ENCODE assay signal across 35 mouse cellular contexts in the genomic region with DNA sequence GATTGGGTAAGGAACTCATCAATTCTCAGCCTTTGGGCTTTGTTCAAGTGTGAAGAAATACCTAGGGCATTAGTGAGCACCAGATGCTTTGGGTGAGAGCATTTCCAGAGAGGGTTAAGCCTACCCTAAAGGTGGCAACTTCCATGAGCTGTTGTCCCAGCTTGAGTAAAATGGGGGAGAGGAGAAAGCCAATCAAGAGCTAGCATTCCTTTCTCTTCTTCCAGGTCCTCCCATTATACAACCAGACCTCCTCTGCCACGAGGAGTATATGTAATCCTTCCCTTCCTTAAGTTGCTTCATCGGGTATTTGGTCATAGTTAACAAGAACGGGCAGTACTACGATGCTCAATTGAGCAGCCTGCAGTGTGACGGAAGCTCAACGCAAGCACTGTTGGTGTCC.
"Had no signal": no experiment of that assay in that cellular context is flagged by ENCODE, and none has a peak within 500 bp of the region (broad histone marks: within the 10 kb centered on the region; RNA-seq: fewer than 3 reads in every experiment).

No protein-coding gene starts in this region.

- H3K27me3 ChIP-seq: heart, embryonic 12.5 days; heart, embryonic 13.5 days; heart, embryonic 15.5 days; hindbrain, embryonic 15.5 days; intestine, embryonic 15.5 days; kidney, embryonic 15.5 days had no signal

- H3K4me3 ChIP-seq: heart, embryonic 10.5 days; heart, embryonic 12.5 days; heart, embryonic 13.5 days; heart, embryonic 15.5 days; hindbrain, embryonic 10.5 days; hindbrain, embryonic 12.5 days; hindbrain, embryonic 13.5 days; hindbrain, embryonic 15.5 days; intestine, embryonic 15.5 days; kidney, embryonic 15.5 days; layer of hippocampus, adult 2 months had no signal

- ATAC-seq: hindbrain, embryonic 16.5 days; hindbrain, postnatal 0 days; inflammation-experienced regulatory T-cells, adult 6 months; intestine, embryonic 15.5 days; intestine, embryonic 16.5 days; intestine, postnatal 0 days had no signal

- H3K9ac ChIP-seq: heart, embryonic 12.5 days; heart, embryonic 13.5 days; heart, embryonic 15.5 days; hindbrain, embryonic 12.5 days; hindbrain, embryonic 13.5 days; hindbrain, embryonic 14.5 days; hindbrain, embryonic 15.5 days; intestine, embryonic 15.5 days; kidney, embryonic 15.5 days had no signal

- H3K9me3 ChIP-seq: heart, embryonic 10.5 days; heart, embryonic 12.5 days; heart, embryonic 13.5 days; heart, embryonic 15.5 days; hindbrain, embryonic 10.5 days; hindbrain, embryonic 12.5 days; hindbrain, embryonic 13.5 days; hindbrain, embryonic 15.5 days; intestine, embryonic 15.5 days; kidney, embryonic 15.5 days had no signal

- H3K4me2 ChIP-seq: heart, embryonic 11.5 days; heart, embryonic 12.5 days; heart, embryonic 13.5 days; heart, embryonic 15.5 days; hindbrain, embryonic 12.5 days; hindbrain, embryonic 13.5 days; hindbrain, embryonic 14.5 days; hindbrain, embryonic 15.5 days; intestine, embryonic 15.5 days; kidney, embryonic 15.5 days had no signal

- H3K36me3 ChIP-seq: heart, embryonic 12.5 days; heart, embryonic 13.5 days; heart, embryonic 15.5 days; hindbrain, embryonic 12.5 days; hindbrain, embryonic 13.5 days; hindbrain, embryonic 15.5 days; intestine, embryonic 15.5 days; kidney, embryonic 15.5 days had no signal

- H3K27ac ChIP-seq: heart, embryonic 10.5 days; heart, embryonic 13.5 days; heart, embryonic 15.5 days; hindbrain, embryonic 10.5 days; hindbrain, embryonic 12.5 days; hindbrain, embryonic 13.5 days; hindbrain, embryonic 14.5 days; hindbrain, embryonic 15.5 days; hindbrain, postnatal 0 days; intestine, embryonic 15.5 days; kidney, embryonic 15.5 days; kidney, postnatal 0 days; layer of hippocampus, adult 2 months had no signal

- DNase-seq: heart, postnatal 10 days; heart, postnatal 14 days; heart, postnatal 36 days; heart, postnatal 4 days; kidney, adult 11 months; kidney, adult 18-20 months; kidney, adult 2 months; kidney, adult 8-10 months; kidney, adult 9 months; kidney, postnatal 10 days; kidney, postnatal 14 days; kidney, postnatal 25 days; kidney, postnatal 36 days; kidney, postnatal 4 days; layer of hippocampus, adult 9-11 months; layer of hippocampus, postnatal 36 days had no signal
